20 mouse cellular contexts compared by ENCODE assay signal in genomic region chr19:12435750-12436524, GRCm38 (mm10). TPM values are rescaled to one million over a fixed set of nuclear protein-coding genes. Genes with fewer than 3 reads are reported as not detected.
A peak's percentile ranks its signal among the peaks of the same experiment; 100 is the strongest.
DNase-seq lines count a peak whose midpoint lies in the region; ATAC-seq and TF ChIP-seq lines count a peak whose summit lies in the region.
"Had no signal": no experiment of that assay in that cellular context is flagged by ENCODE, and none has a peak within 500 bp of the region (broad histone marks: within the 10 kb centered on the region; RNA-seq: fewer than 3 reads in every experiment).

No protein-coding gene starts in this region.

- TF ChIP-seq EP300 in stomach, postnatal 0 days (optimal IDR thresholded peaks at IDR 0.05), result no peak

- no peak overlapping the region for H3K4me3 ChIP-seq in liver, adult 2 months (ENCODE audit: insufficient read depth, low read depth, low read length)
- no peak overlapping the region for H3K4me3 ChIP-seq in stomach, embryonic 16.5 days (replicated peaks; ENCODE audit: low read length)
- H3K4me3 ChIP-seq in stomach, postnatal 0 days (ENCODE audit: low read depth, low read length), result no peak overlapping the region
- H3K4me3 ChIP-seq: embryonic facial prominence, embryonic 12.5 days; limb, embryonic 13.5 days had no signal

- intact Hi-C loops in heart, postnatal 36 days (cut with DNase I), result no loop called here

- no peak for TF ChIP-seq POLR2A in liver, adult 2 months (IDR thresholded peaks at IDR 0.05; ENCODE audit: extremely low read depth, insufficient read depth, low read length)

- DNase-seq in heart, adult 18-20 months, result peak; percentile 12 to 57
- no peak for DNase-seq in heart, postnatal 36 days
- DNase-seq in liver, adult 2 months (ENCODE audit: extremely low read depth, low read depth, low spot score), result peak; percentile 54
- no peak for DNase-seq in liver
- DNase-seq in stomach, postnatal 0 days (ENCODE audit: low spot score), result no peak
- no peak for DNase-seq in retina, postnatal 1 day
- DNase-seq in ovary, postnatal 10 days (ENCODE audit: low spot score), result no peak
- DNase-seq: cerebellum, adult 18-20 months; gastrocnemius, postnatal 25 days; midbrain, embryonic 14.5 days; right cerebral cortex, postnatal 14 days; thymus, postnatal 25 days had no signal

- no peaks in the 10 kb centered on the region for H3K36me3 ChIP-seq in liver, adult 2 months (ENCODE audit: control insufficient read depth, insufficient read depth, low read length)
- no peaks in the 10 kb centered on the region for H3K36me3 ChIP-seq in stomach, embryonic 16.5 days (ENCODE audit: control insufficient read depth, insufficient read depth, low read length)
- no peaks in the 10 kb centered on the region for H3K36me3 ChIP-seq in stomach, postnatal 0 days (ENCODE audit: control insufficient read depth, insufficient read depth, low read length)
- H3K36me3 ChIP-seq: embryonic facial prominence, embryonic 12.5 days; limb, embryonic 13.5 days had no signal

- H3K9me3 ChIP-seq in stomach, embryonic 16.5 days (replicated peaks; ENCODE audit: control insufficient read depth, low read length), result no peaks in the 10 kb centered on the region
- no peaks in the 10 kb centered on the region for H3K9me3 ChIP-seq in stomach, postnatal 0 days (ENCODE audit: control insufficient read depth, low read length)
- H3K9me3 ChIP-seq: embryonic facial prominence, embryonic 12.5 days; limb, embryonic 13.5 days had no signal

- H3K4me1 ChIP-seq in liver, adult 2 months (ENCODE audit: control insufficient read depth, insufficient read depth, low read length), result peaks cover 12% of the 10 kb centered on the region
- no peaks in the 10 kb centered on the region for H3K4me1 ChIP-seq in stomach, embryonic 16.5 days (ENCODE audit: control insufficient read depth, insufficient read depth, low read length)
- H3K4me1 ChIP-seq in stomach, postnatal 0 days (replicated peaks; ENCODE audit: control insufficient read depth, insufficient read depth), result no peaks in the 10 kb centered on the region
- H3K4me1 ChIP-seq: embryonic facial prominence, embryonic 12.5 days; limb, embryonic 13.5 days had no signal

- H3K4me2 ChIP-seq in stomach, embryonic 16.5 days (ENCODE audit: low read depth, low read length), result no peak overlapping the region
- no peak overlapping the region for H3K4me2 ChIP-seq in stomach, postnatal 0 days (replicated peaks; ENCODE audit: low read depth)
- H3K4me2 ChIP-seq: embryonic facial prominence, embryonic 12.5 days; limb, embryonic 13.5 days had no signal

- H3K79me2 ChIP-seq in liver, adult 2 months (ENCODE audit: control insufficient read depth, insufficient read depth, low read length), result no peaks in the 10 kb centered on the region

- H3K27ac ChIP-seq in liver, adult 2 months (replicated peaks; ENCODE audit: insufficient read depth, low read depth, low read length), result peak overlapping the region; percentile 69
- H3K27ac ChIP-seq in stomach, embryonic 16.5 days (ENCODE audit: low read length), result 0 out of 2 replicates have a peak overlapping the region, but pooled peaks have one; percentile 11
- H3K27ac ChIP-seq in stomach, postnatal 0 days (replicated peaks), result no peak overlapping the region
- H3K27ac ChIP-seq: embryonic facial prominence, embryonic 12.5 days; limb, embryonic 13.5 days had no signal

- no peak; the same call in 1 of the 2 replicates for ATAC-seq in stomach, embryonic 16.5 days (ENCODE audit: insufficient read depth, low FRiP score)
- no peak for ATAC-seq in stomach, postnatal 0 days (ENCODE audit: low FRiP score, low TSS enrichment)

- H3K9ac ChIP-seq in liver, adult 2 months (ENCODE audit: low read depth, low read length), result no peak overlapping the region
- H3K9ac ChIP-seq in stomach, embryonic 16.5 days (ENCODE audit: low read length), result no peak overlapping the region
- no peak overlapping the region for H3K9ac ChIP-seq in stomach, postnatal 0 days (ENCODE audit: low read length)
- H3K9ac ChIP-seq: embryonic facial prominence, embryonic 12.5 days; limb, embryonic 13.5 days had no signal

- no peaks in the 10 kb centered on the region for H3K27me3 ChIP-seq in liver, adult 2 months (ENCODE audit: control insufficient read depth, insufficient read depth, low read length)
- H3K27me3 ChIP-seq in stomach, embryonic 16.5 days (ENCODE audit: control insufficient read depth, insufficient read depth, low read length), result no peaks in the 10 kb centered on the region
- H3K27me3 ChIP-seq in stomach, postnatal 0 days (ENCODE audit: control insufficient read depth, insufficient read depth, low read length), result no peaks in the 10 kb centered on the region
- H3K27me3 ChIP-seq: embryonic facial prominence, embryonic 12.5 days; limb, embryonic 13.5 days had no signal

- TF ChIP-seq CTCF in liver, adult 2 months (IDR thresholded peaks at IDR 0.05; ENCODE audit: low read depth, low read length), result no peak
- TF ChIP-seq CTCF in stomach, postnatal 0 days (IDR thresholded peaks at IDR 0.05; ENCODE audit: low read depth), result no peak

- 67% methylated on average over 4 of the region's 4 CpGs for WGBS in liver, adult 2 months
- 75% methylated on average over 4 of the region's 4 CpGs for WGBS in stomach, embryonic 16.5 days
- WGBS in stomach, postnatal 0 days, result 68% methylated on average over 4 of the region's 4 CpGs

RNA-seq across cellular contexts. Expression of gene Pfpl, which starts 8.2 kb away (rescaled TPM):
- total RNA-seq in heart, adult 18-20 months (2021), result not detected
- not detected for total RNA-seq in heart, postnatal 36 days (2021)
- total RNA-seq in liver, adult 2 months (2014; rRNA removed), result not detected in 2 replicates
- not detected in 2 replicates for polyA plus RNA-seq in liver, adult 2 months (2012; rRNA removed)
- not detected in 2 replicates for polyA plus RNA-seq in stomach, embryonic 16.5 days (2015; fragmentation: Nextera tagmentation; extraction: Ambion mirVana)
- polyA plus RNA-seq in stomach, postnatal 0 days (2015; fragmentation: Nextera tagmentation; extraction: Ambion mirVana), result not detected in 2 replicates
- total RNA-seq: gastrocnemius, postnatal 25 days; hematopoietic stem cell, adult 5-6 weeks; megakaryocyte progenitor cell, adult 5-6 weeks had no signal
- polyA plus RNA-seq: brain, embryonic 14.5 days; embryonic facial prominence, embryonic 12.5 days; large intestine, adult 2 months; limb, embryonic 13.5 days; midbrain, embryonic 14.5 days; stomach, embryonic 14.5 days had no signal

RNA-seq across cellular contexts. Expression of gene Olfr1441, which starts 18.7 kb away (rescaled TPM):
- not detected for total RNA-seq in heart, adult 18-20 months (2021)
- not detected for total RNA-seq in heart, postnatal 36 days (2021)
- not detected in 2 replicates for total RNA-seq in liver, adult 2 months (2014; rRNA removed)
- not detected in 2 replicates for polyA plus RNA-seq in liver, adult 2 months (2012; rRNA removed)
- not detected in 2 replicates for polyA plus RNA-seq in stomach, embryonic 16.5 days (2015; fragmentation: Nextera tagmentation; extraction: Ambion mirVana)
- polyA plus RNA-seq in stomach, postnatal 0 days (2015; fragmentation: Nextera tagmentation; extraction: Ambion mirVana), result not detected in 2 replicates
- total RNA-seq: gastrocnemius, postnatal 25 days; hematopoietic stem cell, adult 5-6 weeks; megakaryocyte progenitor cell, adult 5-6 weeks had no signal
- polyA plus RNA-seq: brain, embryonic 14.5 days; embryonic facial prominence, embryonic 12.5 days; large intestine, adult 2 months; limb, embryonic 13.5 days; midbrain, embryonic 14.5 days; stomach, embryonic 14.5 days had no signal

RNA-seq across cellular contexts. Expression of gene Mpeg1, which starts 24.6 kb away (rescaled TPM):
- total RNA-seq in heart, adult 18-20 months (2021), result 1 to 10 TPM; 7.6 to 9.6 TPM
- 10 to 100 TPM in 1 of 2 experiments, 1 to 10 TPM in 1; 8.6 to 12.2 TPM for total RNA-seq in heart, postnatal 36 days (2021)
- total RNA-seq in liver, adult 2 months (2014; rRNA removed), result 27.1 and 30.9 TPM in 2 replicates
- 6.1 and 7.4 TPM in 2 replicates for polyA plus RNA-seq in liver, adult 2 months (2012; rRNA removed)
- polyA plus RNA-seq in stomach, embryonic 16.5 days (2015; fragmentation: Nextera tagmentation; extraction: Ambion mirVana), result 1.3 and 1.8 TPM in 2 replicates
- polyA plus RNA-seq in stomach, postnatal 0 days (2015; fragmentation: Nextera tagmentation; extraction: Ambion mirVana), result 0.71 and 0.84 TPM in 2 replicates

RNA-seq across cellular contexts. Expression of gene Olfr1440, which starts 48.9 kb away (rescaled TPM):
- not detected for total RNA-seq in heart, adult 18-20 months (2021)
- not detected for total RNA-seq in heart, postnatal 36 days (2021)
- total RNA-seq in liver, adult 2 months (2014; rRNA removed), result not detected in 2 replicates
- not detected in 2 replicates for polyA plus RNA-seq in liver, adult 2 months (2012; rRNA removed)
- polyA plus RNA-seq in stomach, embryonic 16.5 days (2015; fragmentation: Nextera tagmentation; extraction: Ambion mirVana), result not detected in 2 replicates
- polyA plus RNA-seq in stomach, postnatal 0 days (2015; fragmentation: Nextera tagmentation; extraction: Ambion mirVana), result not detected in 2 replicates
- total RNA-seq: gastrocnemius, postnatal 25 days; hematopoietic stem cell, adult 5-6 weeks; megakaryocyte progenitor cell, adult 5-6 weeks had no signal
- polyA plus RNA-seq: brain, embryonic 14.5 days; embryonic facial prominence, embryonic 12.5 days; large intestine, adult 2 months; limb, embryonic 13.5 days; midbrain, embryonic 14.5 days; stomach, embryonic 14.5 days had no signal

Comparison
In these comparisons a context has a peak if more than half of its experiments do, and no peak if none do; other contexts are left out.
1. DNase-seq: peak in heart, adult 18-20 months (2 of 2) and liver, adult 2 months (single experiment); none in heart, postnatal 36 days (0 of 2), liver (single experiment), stomach, postnatal 0 days (single experiment), retina, postnatal 1 day (single experiment) and ovary, postnatal 10 days (single experiment).